Mouse (Mus musculus) spleen, adult 2 months (tissue): ENCODE results near the gene Ina.

Source experiments
- CTCF ChIP-seq: fragments of 200-500 bp; IDR thresholded peaks from 2 replicates; pipeline ENCODE4 v1.5.1; 2011; ENCODE audit warnings: mild to moderate bottlenecking, inconsistent platforms; ENCODE audit not compliant: insufficient read depth, insufficient read length, insufficient replicate concordance; ENCODE audit errors: extremely low read depth
- POLR2A ChIP-seq: fragments of 200-500 bp; IDR thresholded peaks from 2 replicates; pipeline ENCODE4 v1.6.1; 2011; ENCODE audit warnings: low read depth, low read length, inconsistent platforms

- TF ChIP-seq CTCF (no peak), POLR2A (peak; percentile 15)
Measured at GRCm38 (mm10) chr19:47067924-47068611, 53.6 kb downstream of the Ina start.
